Mouse (Mus musculus): Measurements from ENCODE around the gene Hdac10. TPM values are rescaled to one million over a fixed set of nuclear protein-coding genes. Genes with fewer than 3 reads are reported as not detected.

Gene Hdac10
- polyA plus RNA-seq, 1 experiment from 2014 or later, result 18.7 TPM

DNA sequence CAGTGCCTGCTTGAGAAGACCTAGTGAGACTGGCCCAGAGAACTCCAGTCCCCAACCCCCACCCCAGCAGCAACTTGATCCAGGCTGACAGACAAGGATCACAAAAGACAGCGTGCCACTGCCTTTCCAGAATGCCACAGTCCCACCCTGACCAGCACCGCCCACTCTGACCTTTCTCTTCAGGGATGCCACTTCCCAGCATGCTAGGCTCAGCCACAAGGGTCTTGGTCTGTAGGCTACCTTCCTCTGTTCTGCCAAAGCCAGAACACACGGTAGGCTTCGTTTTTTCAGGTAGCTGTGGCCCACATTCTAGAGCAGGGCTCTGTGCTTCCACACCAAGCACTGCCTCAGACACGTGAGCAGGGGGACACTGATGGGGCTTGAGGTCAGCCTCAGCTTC lies 25.9 kb downstream of the Hdac10 start:
- no peaks in the 10 kb centered on the region for H3K27me3 ChIP-seq (ENCODE audit: low read depth, poor library complexity, severe bottlenecking)
- peaks cover 100% of the 10 kb centered on the region for H3K36me3 ChIP-seq
- no peak overlapping the region for H3K4me3 ChIP-seq
- peaks cover 11% of the 10 kb centered on the region for H3K4me1 ChIP-seq
- 0 out of 2 replicates have a peak overlapping the region, but pooled peaks have one; percentile 28 for H3K27ac ChIP-seq (replicated peaks)
- WGBS, result 60% methylated on average over 5 of the region's 5 CpGs
- DNase-seq (ENCODE audit: low spot score), result peak; percentile 27
- H3K9me3 ChIP-seq (replicated peaks), result no peaks in the 10 kb centered on the region

DNA sequence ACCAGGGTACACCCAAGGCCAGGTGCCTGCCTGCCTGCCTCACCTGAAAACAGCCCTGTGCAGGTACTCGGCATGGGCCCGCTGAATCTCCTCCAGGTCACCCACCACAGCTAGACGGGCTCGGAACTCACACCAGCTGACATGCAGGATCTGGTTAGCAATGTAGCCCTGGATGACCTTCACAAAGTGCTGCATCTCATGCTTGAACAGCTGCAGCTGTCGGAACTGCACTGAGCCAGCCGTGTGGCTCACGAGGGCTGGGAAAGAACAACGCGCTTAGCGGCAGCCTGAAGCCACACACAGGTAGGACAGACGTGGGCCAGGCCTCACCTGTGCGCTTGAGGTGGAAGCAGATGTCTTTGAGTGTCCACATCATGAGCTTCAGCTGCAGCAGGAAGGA lies 27.7 kb downstream of the Hdac10 start:
- Histone ChIP-seq H3K27me3 (ENCODE audit: low read depth, poor library complexity, severe bottlenecking) (no peaks in the 10 kb centered on the region), H3K36me3 (peaks cover 100% of the 10 kb centered on the region), H3K27ac (replicated peaks) (no peak overlapping the region), H3K4me3 (peak overlapping the region; percentile 9; the same call in 1 of the 2 replicates), H3K9me3 (replicated peaks) (no peaks in the 10 kb centered on the region), H3K4me1 (peaks cover 11% of the 10 kb centered on the region)
- WGBS, result 96% methylated on average over 12 of the region's 12 CpGs
- no peak for DNase-seq (ENCODE audit: low spot score)

DNA sequence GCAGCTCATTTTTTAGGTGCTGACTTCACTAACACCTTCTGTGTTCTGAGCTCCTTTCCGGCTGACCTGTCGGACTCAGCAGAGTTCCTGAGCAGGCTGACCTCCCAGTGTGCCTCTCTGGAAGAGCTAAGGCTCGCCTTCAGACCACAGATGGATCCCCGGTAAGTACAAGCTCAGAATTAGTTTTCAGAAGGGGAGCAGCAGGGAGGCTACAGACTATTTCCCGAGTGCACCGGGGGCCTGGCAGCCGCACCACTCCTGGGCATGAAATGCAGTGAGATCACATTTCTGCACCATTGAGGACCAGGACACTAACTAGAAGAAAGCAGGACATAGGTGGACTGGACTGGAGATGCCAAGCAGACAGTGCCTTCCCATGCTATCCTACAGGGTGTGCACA lies 29.9 kb downstream of the Hdac10 start:
- whole genome bisulfite sequencing, result 91% methylated on average over 7 of the region's 7 CpGs
- no peak overlapping the region for H3K4me3 ChIP-seq
- H3K27me3 ChIP-seq (ENCODE audit: low read depth, poor library complexity, severe bottlenecking), result no peaks in the 10 kb centered on the region
- no peaks in the 10 kb centered on the region for H3K9me3 ChIP-seq (replicated peaks)
- H3K4me1 ChIP-seq, result peaks cover 11% of the 10 kb centered on the region
- no peak for DNase-seq (ENCODE audit: low spot score)
- H3K36me3 ChIP-seq, result peaks cover 100% of the 10 kb centered on the region
- H3K27ac ChIP-seq (replicated peaks), result no peak overlapping the region

DNA sequence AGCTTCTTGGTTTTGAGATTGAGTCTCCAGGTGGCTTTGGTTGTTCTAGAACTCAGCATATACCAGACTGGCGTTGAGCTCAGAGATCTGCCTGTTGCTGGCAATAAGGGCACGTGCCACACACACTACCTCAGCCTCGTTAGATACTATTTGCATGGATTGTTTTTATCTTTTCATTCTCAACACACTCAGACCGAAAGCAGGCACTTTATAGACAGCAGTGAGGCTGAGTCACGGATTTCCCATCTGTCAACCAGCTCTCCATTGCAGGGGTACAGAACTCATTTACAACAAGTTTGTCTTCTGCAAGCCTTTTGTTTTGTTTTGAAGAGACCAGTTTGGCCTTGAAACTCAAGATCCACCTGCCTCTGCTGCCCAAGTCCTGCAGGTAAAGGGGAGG lies 31.1 kb downstream of the Hdac10 start:
- DNase-seq (ENCODE audit: low spot score), result no peak
- Histone ChIP-seq H3K27ac (replicated peaks) (no peak overlapping the region), H3K4me1 (peaks cover 6% of the 10 kb centered on the region), H3K27me3 (ENCODE audit: low read depth, poor library complexity, severe bottlenecking) (no peaks in the 10 kb centered on the region), H3K9me3 (replicated peaks) (no peaks in the 10 kb centered on the region), H3K4me3 (no peak overlapping the region), H3K36me3 (peaks cover 100% of the 10 kb centered on the region)
- WGBS, result 93% methylated on average over 5 of the region's 5 CpGs

DNA sequence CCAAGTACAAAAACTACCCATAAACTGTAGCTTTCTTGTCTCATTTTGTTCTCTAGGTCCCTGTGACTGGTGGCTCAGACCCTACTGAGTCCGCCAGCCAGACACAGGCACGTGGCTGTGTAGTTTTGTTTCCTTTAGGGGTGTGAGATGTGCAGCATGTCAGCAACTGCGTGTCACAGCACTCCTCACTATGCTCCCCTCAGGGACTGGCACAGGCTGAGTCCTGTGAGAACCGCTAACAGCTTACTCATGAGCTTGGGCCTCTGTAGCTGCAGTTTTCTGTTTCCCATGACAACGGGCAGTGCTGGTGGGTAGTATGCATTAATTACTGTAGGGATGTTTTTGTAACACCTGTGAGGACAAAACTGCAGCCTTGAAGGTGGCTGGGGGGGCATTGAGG lies 36.3 kb downstream of the Hdac10 start:
- no peaks in the 10 kb centered on the region for H3K27me3 ChIP-seq (ENCODE audit: low read depth, poor library complexity, severe bottlenecking)
- DNase-seq (ENCODE audit: low spot score), result no peak
- peaks cover 24% of the 10 kb centered on the region for H3K4me1 ChIP-seq
- WGBS, result 80% methylated on average over 5 of the region's 5 CpGs
- no peak overlapping the region for H3K4me3 ChIP-seq
- no peaks in the 10 kb centered on the region for H3K9me3 ChIP-seq (replicated peaks)
- H3K27ac ChIP-seq (replicated peaks), result no peak overlapping the region
- peaks cover 54% of the 10 kb centered on the region for H3K36me3 ChIP-seq

DNA sequence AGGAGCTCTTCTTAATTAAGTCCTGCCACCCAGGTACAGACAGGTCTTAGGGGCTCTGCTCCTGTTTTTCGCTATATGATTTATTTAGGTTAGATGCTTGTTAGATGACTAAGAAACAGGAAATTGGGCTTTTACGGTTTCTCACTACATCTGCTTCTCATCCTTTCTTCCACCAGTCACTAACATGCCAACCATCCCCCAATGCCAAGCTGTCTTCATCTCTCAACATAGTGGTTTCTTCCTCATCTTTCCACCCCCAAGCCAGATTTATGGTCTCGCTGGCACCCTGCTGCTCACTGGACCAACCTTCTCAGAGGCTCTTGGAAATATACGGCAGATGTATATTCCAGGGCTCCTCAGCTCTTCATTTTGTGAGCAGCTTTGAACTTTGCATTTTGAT lies 37.8 kb downstream of the Hdac10 start:
- H3K27ac ChIP-seq (replicated peaks), result no peak overlapping the region
- WGBS, result 95% methylated on average over 4 of the region's 4 CpGs
- H3K9me3 ChIP-seq (replicated peaks), result no peaks in the 10 kb centered on the region
- peak overlapping the region; percentile 76; the same call in 1 of the 2 replicates for H3K4me3 ChIP-seq
- no peak for DNase-seq (ENCODE audit: low spot score)
- H3K27me3 ChIP-seq (ENCODE audit: low read depth, poor library complexity, severe bottlenecking), result no peaks in the 10 kb centered on the region
- peaks cover 24% of the 10 kb centered on the region for H3K4me1 ChIP-seq
- peaks cover 51% of the 10 kb centered on the region for H3K36me3 ChIP-seq

DNA sequence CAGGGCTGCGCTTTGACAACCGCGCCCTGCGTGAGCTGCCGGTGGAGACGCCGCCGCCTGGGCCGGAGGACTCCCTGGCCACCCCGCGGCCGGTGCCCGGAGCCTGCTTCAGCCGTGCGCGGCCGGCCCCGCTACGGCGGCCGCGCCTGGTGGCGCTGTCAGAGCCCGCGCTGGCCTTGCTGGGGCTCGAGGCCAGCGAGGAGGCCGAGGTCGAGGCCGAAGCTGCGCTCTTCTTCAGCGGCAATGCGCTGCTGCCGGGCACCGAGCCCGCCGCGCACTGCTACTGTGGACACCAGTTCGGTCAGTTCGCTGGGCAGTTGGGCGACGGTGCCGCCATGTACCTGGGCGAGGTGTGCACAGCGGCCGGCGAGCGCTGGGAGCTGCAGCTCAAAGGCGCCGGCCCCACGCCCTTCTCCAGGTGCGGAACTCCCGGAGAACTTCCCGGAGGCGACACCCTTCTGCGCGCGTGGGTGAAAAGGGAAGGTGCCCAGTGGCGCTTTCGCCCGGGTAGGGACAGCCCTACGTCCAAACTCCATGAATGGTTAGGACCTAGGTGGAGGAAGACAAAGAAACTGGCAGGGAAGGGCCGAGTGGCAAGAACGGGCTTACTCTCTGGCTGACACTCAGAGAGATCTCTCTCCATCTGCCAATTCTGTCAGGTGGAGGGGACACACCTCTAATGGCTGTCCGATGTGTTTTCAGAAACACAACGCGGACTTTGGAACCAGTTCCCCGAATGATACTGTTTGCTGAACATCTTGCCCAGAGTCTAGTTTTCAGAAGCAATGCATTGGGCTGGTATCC lies 39.0 kb downstream of the Hdac10 start:
- DNase-seq (ENCODE audit: low spot score), result no peak
- H3K4me1 ChIP-seq, result peaks cover 24% of the 10 kb centered on the region
- H3K36me3 ChIP-seq, result peaks cover 51% of the 10 kb centered on the region
- H3K9me3 ChIP-seq (replicated peaks), result no peaks in the 10 kb centered on the region
- H3K4me3 ChIP-seq, result peak overlapping the region; percentile 76
- H3K27me3 ChIP-seq (ENCODE audit: low read depth, poor library complexity, severe bottlenecking), result no peaks in the 10 kb centered on the region
- peak overlapping the region; percentile 90 for H3K27ac ChIP-seq (replicated peaks)
- WGBS, result 4% methylated on average over 68 of the region's 68 CpGs

DNA sequence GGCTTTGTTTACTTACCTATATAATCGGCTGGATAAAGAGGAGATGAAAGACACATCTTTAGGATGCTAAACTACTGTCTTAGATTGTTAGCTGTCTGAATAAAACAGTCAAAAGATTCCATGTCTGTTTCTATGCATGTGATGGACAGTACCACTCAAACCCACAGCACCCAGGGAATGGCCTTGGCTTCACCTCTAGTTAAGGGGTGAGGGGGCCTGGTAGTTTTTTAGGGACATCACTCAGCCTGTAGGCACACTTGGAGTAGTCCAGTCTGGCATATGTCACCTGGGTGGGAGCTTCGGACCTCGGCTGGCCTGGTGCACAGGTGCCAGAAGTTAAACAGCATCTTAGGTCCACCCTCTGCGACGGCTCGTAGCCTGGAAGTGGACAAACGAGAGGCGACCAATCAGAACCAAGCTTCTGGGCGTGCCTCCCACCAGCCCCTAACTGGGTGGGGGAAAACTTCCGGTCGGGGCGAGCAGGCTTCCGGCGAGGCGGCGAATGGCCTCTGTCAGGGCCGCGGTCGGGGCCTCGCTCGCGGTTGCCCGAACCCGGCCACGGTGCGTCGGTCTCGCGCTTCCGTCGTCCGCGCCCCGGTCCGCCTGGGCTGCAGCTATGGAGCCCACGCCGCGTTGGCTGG lies 39.8 kb downstream of the Hdac10 start, which contains the start of gene Selenoo:
Selenoo (plus strand) TSS at position 478 of the 641 bp plus-strand sequence.
- peak; percentile 91 for DNase-seq (ENCODE audit: low spot score)
- Histone ChIP-seq H3K4me1 (peaks cover 24% of the 10 kb centered on the region), H3K27ac (replicated peaks) (peak within 1 kb of the TSS; percentile 90), H3K4me3 (peak within 1 kb of the TSS; percentile 76), H3K9me3 (replicated peaks) (no peaks in the 10 kb centered on the region), H3K27me3 (ENCODE audit: low read depth, poor library complexity, severe bottlenecking) (no peaks in the 10 kb centered on the region), H3K36me3 (peaks cover 51% of the 10 kb centered on the region)
- 2% methylated on average over 38 of the region's 38 CpGs for WGBS

DNA sequence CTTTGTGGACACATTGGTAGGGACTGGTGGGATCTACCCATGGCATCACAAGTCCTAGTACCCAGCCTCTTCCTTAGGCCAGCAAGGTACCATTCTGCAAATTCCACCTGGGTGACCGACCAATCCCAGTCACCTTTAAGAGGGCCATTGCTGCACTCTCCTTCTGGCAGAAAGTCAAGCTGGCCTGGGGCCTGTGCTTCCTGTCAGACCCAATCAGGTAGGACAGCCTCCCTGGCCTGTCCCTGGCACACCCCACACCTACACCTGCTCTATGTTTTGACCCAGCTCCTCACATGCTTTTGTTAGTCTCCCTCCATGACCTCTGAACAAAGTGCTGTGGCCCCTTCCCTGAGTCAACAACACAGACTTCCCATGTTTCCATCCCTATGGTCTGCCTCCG lies 43.7 kb downstream of the Hdac10 start:
- 87% methylated on average over 2 of the region's 2 CpGs for WGBS
- H3K4me1 ChIP-seq, result peaks cover 15% of the 10 kb centered on the region
- H3K9me3 ChIP-seq (replicated peaks), result no peaks in the 10 kb centered on the region
- H3K27me3 ChIP-seq (ENCODE audit: low read depth, poor library complexity, severe bottlenecking), result no peaks in the 10 kb centered on the region
- peaks cover 65% of the 10 kb centered on the region for H3K36me3 ChIP-seq
- no peak overlapping the region for H3K27ac ChIP-seq (replicated peaks)
- DNase-seq (ENCODE audit: low spot score), result no peak
- H3K4me3 ChIP-seq, result no peak overlapping the region

DNA sequence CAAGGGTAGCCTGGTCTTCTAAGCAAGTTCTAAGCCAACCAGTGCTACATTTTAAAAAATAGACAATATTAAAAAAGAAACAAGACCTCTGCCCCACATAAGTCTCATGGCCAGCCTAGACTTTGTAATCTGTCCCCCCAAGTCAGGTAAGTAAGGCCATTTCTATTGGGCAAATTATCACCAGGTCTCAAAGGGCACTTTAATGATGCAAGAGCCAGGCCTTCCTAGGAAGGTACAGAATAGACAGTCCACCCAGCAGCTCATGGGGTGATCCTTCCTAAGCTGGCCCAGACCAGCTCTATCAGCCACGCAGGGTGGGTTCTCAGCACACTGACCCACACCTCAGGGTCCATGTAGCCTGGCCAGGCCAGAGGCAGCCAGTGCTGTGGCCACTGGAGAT lies 44.6 kb downstream of the Hdac10 start:
- H3K9me3 ChIP-seq (replicated peaks), result no peaks in the 10 kb centered on the region
- H3K4me1 ChIP-seq, result peaks cover 10% of the 10 kb centered on the region
- no peaks in the 10 kb centered on the region for H3K27me3 ChIP-seq (ENCODE audit: low read depth, poor library complexity, severe bottlenecking)
- H3K36me3 ChIP-seq, result peaks cover 72% of the 10 kb centered on the region
- DNase-seq (ENCODE audit: low spot score), result no peak
- H3K4me3 ChIP-seq, result 0 out of 2 replicates have a peak overlapping the region, but pooled peaks have one; percentile 4
- H3K27ac ChIP-seq (replicated peaks), result no peak overlapping the region
- 100% methylated on average over 1 of the region's 1 CpGs for WGBS

DNA sequence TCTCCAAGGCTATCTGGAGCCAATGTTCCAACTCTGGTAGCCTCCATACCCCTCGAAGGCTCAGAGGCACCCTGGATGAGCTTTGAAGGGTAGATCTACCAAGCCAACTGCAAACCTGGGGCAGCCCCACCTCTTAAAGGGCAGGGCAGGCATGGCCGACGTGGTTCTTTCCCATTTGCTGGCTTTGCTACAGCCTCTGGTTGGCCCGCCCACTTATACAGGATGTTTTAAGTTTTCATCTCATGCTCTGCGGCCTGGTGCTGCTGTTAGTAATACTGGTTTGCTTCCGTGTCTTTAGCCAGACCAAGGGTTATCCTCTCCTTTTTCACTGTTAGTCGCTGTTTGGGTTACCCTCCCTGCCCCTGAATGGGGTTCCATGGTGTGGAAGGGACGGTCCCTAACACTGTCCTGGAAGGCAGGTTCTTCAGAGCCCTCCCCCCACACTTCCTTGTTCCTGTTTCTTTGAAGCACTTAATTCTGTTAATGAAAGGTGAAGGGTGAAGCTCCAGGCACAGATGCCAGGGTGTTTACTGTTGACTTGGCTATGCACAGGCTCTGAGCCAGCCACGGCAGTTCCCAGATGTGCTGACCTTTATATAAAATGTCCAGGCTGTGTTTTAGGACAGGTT lies 50.2 kb downstream of the Hdac10 start:
- no peak for DNase-seq (ENCODE audit: low spot score)
- H3K4me1 ChIP-seq, result peaks cover 45% of the 10 kb centered on the region
- peaks cover 36% of the 10 kb centered on the region for H3K36me3 ChIP-seq
- 78% methylated on average over 9 of the region's 9 CpGs for WGBS
- peak overlapping the region; percentile 42; the same call in 1 of the 2 replicates for H3K27ac ChIP-seq (replicated peaks)
- H3K27me3 ChIP-seq (ENCODE audit: low read depth, poor library complexity, severe bottlenecking), result no peaks in the 10 kb centered on the region; the same call in 1 of the 2 replicates
- no peaks in the 10 kb centered on the region for H3K9me3 ChIP-seq (replicated peaks)
- H3K4me3 ChIP-seq, result peak overlapping the region; percentile 90; the same call in 1 of the 2 replicates

DNA sequence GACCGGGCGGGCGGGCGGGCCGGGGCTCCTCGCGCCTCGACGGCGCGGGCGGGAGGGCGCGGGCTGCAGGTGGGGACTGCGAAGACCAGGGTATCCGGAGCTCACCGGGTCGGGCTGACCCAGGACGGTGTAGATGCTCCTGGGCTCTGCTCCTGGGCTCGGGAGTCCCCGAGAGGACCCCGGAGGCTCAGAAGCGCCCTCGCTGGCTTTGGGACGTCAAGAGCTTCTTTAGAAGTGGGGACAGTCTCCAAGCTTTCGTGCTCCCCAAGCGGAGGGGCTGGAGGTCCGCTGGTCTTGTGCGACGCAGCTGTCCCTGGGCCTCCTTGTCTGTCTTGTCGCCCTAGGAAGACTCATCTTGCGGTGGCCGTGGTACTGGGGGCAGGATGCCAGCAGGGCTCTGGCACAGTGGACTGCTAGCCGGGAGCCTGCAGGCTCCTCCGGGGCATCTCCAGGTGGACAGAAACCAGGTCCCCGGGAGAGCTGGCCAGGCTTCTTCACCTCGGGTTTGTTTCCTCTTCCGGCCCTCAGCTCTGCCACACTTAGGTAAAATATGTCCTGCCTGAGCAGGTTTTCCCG lies 52.3 kb downstream of the Hdac10 start:
- Histone ChIP-seq H3K27ac (replicated peaks) (peak overlapping the region; percentile 94), H3K4me1 (peaks cover 45% of the 10 kb centered on the region), H3K27me3 (ENCODE audit: low read depth, poor library complexity, severe bottlenecking) (no peaks in the 10 kb centered on the region; the same call in 1 of the 2 replicates), H3K36me3 (peaks cover 15% of the 10 kb centered on the region), H3K9me3 (replicated peaks) (no peaks in the 10 kb centered on the region), H3K4me3 (peak overlapping the region; percentile 90)
- WGBS, result 2% methylated on average over 39 of the region's 39 CpGs
- DNase-seq (ENCODE audit: low spot score), result peak; percentile 64

Measured in midbrain, embryonic 10.5 days (tissue).